Mouse (Mus musculus) spleen, postnatal 4 days (tissue): ENCODE results near the gene Col23a1.

ENCODE experiments used
- DNase-seq, 2 experiments: peaks; one replicate each; pipeline ENCODE4 v3.0.0; 2022; ENCODE audit warnings: low spot score in 2 of 2

The Col23a1 gene

DNA sequence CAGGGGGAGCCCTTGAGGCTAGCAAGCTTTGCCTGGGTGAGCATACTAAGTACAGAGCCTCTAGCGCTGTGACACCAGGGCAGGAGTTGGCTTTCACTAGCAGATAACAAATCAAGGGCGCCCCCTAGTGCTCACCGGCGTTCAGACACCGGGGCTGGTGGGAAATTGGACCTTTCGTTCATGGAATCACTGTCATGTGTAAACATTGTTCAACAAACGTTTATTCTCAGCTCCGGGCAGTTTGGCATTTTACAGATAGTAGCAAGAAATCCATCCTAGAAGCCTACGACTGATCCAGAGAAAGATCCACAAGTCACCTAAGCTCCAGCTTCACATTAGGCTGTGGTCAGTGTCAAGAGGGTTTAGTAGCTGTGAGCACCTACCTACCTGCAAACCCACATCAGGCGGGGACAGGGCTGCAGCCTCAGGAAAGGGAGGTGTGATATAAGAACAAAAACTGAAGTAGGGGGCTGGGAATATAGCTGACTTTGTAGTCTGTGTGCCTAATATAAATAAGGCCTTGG lies 250.1 kb downstream of the Col23a1 start:
- peak; percentile 93 to 99 for DNase-seq

DNA sequence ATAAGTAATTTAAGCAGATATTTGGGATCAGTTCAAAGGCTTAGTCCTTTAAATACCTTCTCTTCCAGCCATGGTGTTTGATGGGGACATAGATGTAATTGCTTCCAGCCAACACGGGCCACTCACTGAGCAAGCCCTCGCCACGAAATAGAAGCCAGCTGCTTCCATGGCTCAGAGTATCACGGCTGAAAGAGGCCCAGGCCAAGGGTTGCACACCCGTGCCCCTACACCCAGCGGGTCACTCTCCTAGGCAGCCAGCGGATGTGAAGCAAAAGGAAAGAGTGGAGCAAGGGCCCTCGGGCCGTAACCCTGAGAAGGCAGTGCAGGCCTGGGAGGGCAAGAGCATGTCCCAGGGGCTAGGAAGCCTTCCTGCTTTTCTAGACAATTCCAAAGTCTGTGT lies 252.7 kb downstream of the Col23a1 start:
- peak in 1 of 2 experiments; percentile 24 for DNase-seq

DNA sequence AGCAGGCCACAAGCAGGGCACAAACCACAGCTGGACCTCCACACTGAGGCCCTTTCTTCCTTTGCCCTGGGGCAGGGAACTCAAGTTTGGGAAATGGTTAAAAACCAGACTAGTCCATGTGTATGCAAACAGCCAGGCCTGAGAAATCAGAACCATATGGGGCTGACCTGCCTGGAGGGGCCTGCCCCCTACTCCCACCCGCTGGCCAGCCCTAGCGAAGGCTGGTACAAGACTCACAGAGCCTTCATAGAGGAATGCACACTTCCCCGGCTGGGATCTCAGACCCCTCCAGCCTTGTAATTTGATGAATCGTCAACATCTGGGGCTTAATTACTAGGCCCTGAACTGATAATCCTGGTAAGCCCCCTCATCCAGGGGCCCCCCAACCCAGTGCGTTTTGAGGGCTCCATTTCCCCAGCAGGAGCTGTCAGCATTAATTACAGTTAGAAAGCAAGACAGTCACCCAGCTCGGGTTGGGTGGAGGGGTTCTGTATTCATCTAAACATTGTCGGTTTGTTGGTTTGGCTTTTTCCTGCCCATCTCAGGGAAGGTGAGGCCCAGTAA lies 253.8 kb downstream of the Col23a1 start:
- DNase-seq: no peak

DNA sequence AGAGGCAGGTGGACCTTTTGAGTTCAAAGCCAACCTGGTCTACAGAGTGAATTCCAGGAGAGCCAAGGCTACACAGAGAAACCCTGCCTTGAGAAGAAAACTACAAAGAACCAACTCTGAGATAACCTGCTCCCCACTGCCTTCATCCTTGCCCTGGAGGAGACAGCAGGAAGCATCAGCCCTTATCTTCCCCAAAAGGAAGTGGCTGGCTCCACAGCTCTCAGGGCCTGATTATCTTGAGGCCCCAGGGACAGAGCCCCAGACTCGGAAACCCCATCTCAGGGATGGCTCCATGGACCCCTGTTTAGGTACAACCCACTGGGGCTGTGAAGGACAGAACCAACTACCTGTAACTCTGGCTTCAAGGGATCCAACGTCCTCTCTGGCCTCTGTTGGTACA lies 254.7 kb downstream of the Col23a1 start:
- DNase-seq: no peak

DNA sequence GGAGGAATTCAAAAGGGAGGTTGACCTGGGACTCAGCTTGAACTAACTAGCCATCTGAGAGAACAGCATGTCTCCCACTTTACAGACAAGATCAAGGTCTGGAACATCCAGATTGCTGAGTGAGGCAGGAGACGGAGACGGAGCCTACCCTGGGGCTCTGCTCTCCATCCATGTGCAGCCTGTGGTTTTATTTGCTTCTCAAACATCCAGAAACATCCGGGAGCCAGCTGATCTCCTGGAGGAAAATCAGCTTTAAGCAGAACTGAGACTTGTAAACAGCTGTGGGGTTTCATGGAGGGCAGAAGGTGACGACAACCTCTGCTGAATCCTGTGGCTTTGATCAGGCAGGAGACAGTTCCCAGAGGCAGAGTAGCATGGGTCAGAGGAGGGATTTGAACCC lies 256.1 kb downstream of the Col23a1 start:
- DNase-seq: no peak

DNA sequence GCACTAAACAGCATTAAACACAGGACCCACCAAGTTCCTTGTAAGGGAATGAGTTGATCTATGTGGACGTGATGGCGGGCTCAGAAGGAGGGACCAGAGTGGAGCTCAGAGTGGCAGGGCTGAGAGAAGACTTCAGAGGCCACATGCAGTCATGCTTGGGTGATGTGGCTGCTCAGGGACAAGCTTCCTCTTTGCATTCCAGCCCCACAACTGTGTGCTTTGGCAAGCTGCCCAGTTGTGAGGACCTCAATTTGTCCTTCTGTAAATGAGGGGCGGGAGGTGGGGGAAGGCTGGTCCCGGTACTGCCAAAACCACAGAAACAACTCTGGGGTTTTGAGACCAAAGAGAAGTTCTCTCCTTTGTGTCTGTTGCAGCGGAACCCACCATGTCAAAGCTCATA lies 261.5 kb downstream of the Col23a1 start:
- no peak for DNase-seq

DNA sequence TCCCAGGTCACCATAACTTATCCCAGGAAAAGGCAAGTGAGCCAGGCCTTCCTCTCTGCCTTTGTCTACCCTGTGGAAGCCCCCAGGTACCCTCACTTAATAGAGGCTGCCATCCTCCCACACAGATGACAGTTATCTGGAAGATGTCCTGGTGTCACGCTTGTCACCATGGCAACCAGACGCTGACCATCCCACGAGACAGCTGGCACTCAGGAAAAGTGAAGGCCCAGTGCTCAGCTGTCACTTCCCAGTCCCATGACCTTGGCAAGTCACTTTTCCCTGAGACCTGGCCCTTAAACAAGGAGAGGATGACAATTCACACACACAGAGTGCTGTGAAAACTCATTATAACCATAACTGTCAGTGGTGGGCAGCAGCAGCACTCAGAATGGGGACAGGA lies 262.4 kb downstream of the Col23a1 start:
- no peak for DNase-seq

DNA sequence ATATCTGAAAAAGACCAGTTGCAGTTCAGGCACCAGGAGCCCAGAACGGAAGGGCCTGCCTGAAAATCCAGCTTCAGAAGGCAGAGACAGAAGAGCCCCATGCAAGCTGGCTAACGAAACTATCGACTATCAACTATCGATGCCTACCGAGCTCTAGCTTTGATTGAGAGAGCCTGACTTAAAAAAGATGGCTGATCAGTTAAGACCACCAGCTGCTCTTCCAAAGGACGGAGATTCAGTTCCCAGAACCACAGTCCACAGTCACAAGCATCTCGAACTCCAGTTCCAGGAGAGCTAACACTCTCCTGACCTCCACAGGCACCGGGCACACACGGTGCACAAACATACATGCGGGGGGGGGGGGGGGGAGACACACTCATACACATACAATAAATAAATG lies 264.9 kb downstream of the Col23a1 start:
- DNase-seq: no peak

DNA sequence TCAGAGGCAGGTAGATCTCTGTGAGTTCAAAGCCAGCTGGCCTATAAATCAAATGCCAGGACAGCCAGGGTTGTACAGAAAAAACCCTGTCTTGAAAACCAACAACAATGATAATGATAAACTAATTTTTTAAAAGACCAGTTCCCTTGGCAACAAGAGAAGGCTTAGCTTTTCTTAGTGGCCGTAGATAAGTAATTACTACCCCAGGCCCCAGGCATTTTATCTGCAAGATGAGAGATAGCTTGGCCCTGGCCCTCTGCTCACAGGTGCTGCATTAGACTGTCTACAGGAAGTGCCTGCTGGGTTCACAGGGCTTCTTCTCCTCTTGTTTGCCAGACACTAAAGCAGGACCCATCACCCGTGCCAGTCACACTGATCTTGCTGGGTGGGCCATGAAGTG lies 265.3 kb downstream of the Col23a1 start:
- no peak for DNase-seq

DNA sequence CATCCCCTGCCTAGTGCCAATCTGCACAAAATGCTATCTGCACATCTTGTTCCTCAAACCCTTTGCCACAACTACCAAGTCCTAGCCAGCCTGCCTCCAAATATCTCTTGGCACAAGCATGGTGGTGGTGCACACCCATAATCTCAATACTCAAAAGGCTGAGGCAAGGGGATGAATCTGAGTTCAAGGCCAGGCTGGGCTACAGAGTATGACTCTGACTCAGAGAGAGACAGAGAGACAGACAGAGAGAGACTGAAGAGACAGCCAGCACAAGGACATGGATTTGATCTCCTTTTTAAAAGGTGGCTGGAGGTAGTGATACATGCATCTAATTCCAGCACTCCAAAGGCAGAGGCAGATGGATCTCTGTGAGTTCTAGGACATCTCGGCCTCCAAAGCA lies 273.6 kb downstream of the Col23a1 start:
- no peak for DNase-seq

DNA sequence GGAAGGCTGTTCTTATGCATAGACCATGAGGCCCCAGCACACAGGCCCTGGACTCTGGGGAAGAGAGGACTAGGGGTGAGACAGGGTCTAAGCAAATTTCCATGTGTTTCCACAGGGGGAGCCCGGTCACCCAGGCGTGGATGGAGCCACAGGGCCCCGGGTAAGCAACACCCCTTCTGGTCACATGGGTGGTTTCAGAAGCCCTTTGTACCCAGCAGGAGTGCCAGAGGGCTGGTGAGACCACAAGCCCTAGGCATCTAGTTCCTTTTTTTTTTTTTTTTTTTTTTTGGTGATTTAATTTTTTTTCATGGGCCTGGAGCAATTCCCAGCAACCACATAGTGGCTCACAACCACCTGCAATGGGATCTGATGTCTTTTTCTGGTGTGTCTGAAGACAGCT lies 275.3 kb downstream of the Col23a1 start:
- DNase-seq: no peak

DNA sequence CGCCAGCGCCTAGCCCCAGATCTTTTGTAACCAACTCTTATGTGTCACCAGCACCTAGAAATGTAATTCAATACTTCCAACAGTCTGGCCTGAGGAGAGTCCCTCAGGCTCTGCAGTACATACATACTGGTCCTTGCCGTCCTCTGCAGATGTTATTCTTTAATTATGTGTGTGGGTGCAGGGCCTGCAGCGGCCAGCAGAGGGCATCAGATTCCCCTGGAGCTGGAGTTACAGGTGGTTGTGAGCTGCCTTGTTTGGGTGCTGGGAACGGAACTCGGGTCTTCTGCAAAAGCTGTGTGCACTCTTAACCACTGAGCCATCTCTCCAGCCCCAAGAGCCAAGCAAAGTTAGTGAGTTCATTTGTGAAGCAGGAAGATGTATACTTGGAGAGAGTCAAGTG lies 276.2 kb downstream of the Col23a1 start:
- DNase-seq: no peak

DNA sequence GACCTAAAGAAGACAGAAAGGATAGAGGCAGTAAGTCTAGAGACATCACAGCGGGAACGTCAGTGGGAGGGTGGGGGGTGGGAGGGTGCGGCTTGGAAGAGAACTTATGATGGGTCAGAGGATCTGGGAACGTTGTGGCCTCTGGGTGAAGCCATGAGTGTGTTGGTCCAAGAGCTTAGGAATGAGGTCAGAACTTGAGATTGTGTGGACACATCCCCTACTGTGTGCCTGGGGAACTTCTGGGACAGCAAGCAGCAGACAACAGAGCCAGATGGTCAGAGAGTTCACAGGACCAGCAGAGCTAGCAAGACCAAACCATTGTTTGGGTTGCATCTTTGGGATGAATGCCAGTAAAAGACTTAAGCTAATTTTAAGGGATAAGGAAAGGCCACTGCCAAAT lies 279.1 kb downstream of the Col23a1 start:
- DNase-seq: no peak

DNA sequence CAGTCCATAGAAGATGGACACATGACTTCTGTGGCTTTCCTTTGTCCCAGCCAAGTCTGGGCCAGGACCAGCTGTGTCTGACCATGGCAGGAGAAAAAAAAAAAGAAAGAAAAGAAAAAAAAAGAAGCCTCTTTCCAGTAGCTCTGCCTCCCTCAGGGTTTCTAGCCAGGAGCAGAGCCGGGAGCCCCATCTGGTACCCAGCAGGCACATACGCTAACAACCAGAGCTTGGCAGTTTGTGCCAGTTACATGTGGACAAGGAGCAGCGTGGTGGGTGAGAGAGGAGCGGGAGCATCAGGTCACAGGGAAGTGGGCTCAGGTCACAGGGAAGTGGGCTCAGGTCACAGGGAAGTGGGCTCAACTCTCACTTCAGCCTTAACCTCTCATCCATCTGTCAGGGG lies 286.7 kb downstream of the Col23a1 start:
- DNase-seq: no peak

DNA sequence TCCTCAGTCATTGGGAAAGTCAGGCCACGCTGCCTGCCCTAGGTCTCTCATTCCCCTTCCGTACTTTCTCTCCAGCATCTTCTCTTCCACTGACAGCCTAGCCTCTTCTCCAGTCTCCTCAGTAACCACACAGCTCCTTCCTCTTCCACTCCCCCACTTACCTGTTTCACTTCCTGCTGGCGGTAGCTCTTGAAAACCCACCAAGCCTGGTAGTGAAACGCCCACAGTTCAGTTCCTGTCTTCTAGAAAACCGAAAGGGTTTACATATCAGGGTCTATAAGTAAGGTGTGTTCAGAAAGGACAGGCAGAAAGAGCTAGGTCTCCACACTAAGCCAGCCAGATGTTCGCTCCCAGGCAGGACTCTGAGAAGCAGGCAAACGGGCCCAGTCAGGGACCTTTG lies 287.9 kb downstream of the Col23a1 start:
- DNase-seq: no peak

DNA sequence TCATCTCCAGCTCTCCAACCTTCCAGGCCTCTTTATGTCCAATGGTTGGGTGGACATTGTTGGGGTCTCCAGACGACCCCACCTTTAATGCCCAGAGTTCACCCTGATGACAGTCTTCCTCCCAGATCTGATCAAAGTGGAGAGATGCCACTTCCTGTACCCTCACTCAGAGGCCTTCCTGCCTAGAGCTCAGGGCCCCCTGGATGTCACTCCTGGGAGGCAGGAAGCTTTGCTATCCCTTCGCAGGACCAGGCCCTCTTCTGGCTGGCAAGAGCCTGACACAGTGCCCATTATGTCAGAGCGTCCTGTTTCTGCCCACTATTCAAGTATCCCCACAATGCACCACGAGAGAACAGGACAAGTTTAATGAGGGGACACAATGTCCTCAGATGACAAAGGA lies 289.3 kb downstream of the Col23a1 start:
- DNase-seq: no peak

DNA sequence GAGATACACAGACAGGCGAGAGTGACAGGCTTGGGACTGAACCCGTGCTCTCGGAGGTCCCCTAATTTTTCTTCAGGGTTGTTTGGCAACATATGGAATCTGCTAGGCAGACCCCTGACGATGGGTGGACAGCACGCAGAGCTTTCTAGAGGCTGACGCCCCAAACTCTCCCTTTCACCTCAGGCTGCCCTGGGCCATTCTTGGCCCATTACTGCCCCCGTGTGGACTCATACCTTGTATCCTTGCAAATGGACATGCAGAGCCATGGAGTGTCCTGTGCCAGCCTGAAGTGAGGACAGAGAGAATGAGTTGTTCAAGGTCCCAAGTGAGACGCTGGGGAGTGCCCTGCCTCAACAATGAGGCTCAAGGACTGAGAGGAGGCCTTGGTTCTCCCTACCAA lies 293.0 kb downstream of the Col23a1 start:
- peak; percentile 79 to 91 for DNase-seq

DNA sequence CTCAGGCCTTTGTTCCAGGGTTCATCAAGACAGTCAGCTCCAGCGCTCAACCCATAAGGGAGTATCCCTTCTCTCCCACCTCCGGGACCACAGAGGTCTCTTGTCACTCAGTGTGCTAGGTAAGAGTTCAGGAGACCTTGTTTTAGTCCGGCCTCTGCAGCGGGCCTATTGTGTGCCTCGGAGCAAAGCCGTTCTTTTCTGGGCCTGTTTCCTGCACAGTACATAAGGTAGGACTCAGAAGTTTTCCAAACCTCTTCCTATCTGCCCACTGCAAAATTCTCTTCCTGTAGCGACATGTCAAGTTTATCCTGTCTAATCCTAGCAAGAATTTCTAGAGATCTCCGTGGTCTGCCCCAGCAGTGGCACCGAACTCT lies 294.3 kb downstream of the Col23a1 start:
- DNase-seq: peak in 1 of 2 experiments; percentile 72

DNA sequence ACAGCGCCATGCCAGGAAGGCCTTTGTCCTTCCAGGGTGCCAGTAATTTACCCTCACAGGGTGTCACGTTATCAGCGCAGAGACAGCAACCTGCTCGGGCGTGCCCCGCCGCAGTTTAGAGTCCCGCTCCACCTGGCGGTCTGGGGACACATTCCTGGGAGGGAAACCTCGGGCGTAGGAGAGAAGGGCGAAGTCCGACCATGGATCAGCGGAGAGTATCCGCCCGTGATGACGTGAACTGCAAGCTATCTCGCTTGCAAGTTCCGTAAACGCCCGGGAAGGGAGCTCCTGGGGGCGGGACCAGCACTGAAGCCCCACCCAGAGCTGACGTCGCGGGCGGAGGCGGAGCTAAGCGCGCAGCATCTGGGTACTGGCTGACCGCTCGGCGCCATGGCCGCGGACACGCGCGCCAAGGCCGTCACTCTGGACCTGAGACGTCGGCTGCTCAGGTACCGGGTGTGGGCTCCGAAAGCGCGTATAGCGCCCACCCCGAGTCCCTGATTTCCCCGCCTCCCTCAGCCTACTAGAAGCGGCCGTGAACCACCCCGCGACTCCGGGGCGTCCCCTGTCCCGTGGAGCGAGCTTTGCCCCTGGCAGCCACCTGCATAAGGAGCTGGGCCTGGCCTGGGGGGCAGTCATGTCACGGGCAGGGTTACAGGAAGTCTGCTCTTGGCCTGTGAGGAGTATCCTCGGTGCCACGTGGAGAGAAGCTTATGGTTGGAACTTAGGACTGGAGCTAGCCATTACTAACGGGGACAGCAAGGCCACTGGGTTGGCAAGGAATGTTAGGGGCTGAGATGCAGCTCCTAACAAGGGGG lies 294.9 kb downstream of the Col23a1 start, which contains the start of gene Phykpl:
Gene Phykpl (plus strand): TSS at position 327 of the 818 bp plus-strand sequence.
- DNase-seq: peak; percentile 97 to 98

DNA sequence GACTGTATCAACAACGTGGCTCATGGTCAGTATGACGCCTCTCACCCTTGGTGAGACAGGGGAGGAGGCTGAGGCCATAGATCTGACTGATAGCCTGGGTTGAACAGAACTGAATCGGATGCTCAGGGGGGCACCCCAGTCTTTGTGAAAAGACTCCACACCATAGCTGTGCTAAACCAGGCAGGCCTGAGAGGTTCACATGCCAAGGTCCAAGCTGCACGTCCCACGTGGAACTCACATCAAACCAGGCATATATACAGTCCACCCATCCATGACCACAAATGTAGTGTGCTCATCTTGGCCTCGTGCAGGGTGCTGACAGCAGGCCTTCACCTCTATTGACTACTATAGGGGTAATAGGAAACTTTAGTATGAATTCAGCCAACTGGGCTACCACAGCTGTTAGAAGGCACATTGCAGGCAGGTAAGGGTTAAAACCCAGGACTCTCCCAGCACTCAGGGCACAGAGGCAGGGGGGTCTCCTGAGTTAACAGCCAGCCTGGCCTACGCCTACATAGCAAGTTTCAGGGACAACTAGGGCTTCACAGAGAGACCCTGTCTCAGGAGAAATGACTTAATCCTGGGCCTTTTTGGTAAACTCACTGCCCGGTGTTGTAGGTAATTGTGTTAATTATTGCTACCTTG lies 296.0 kb downstream of the Col23a1 start:
- DNase-seq: no peak

DNA sequence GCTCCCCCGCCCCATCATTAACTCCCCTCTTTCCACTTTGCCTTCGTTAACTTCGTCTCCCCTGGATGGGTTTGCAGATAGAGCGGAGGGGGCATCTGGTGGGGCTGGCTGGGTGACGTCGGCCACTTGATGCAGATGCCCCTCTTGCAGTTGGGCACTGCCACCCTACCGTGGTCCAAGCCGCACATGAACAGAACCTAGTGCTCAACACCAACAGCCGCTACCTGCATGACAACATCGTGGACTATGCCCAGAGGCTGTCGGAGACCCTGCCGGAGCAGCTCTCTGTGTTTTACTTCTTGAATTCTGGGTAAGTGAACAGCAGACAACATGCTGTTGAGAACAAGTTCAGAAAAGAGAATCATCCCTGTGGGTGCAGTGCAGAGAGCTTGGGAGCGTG lies 296.7 kb downstream of the Col23a1 start:
- no peak for DNase-seq

DNA sequence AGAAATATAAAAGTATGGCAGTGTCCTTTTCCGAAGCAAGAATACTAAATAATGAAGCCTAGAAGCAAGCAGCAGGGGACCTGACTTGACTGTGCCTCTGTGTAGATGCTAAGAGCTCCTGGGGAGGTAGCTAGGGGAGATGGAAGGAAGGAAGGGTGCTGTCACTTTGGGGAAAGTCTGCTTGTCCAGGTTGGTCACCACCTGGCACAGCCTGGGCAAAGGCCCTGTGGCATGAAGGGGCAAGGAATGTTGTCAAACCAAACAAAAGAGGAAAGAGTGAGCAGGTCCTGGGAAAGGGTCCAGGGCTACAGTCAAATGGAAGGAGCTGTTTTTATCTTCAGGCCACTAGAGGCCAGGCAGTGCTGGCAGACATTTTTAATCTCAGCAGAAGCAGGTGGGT lies 297.3 kb downstream of the Col23a1 start:
- DNase-seq: no peak

DNA sequence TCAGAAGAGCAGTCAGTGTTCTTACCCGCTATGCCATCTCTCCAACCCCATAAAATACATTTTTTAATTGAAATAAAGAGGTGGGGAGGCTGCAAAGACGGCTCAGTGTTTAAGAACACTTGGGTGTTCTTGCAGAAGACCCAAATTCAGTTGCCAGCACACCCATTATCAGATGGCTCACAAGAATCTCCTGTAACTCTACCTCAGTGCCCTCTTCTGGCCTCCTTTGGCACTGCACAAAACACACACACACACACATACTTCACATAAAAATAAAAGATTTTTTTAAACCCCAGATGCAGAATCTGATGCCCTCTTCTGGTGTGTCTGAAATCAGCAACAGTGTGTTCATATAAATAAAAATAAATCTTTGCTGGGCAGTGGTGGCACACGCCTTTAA lies 299.1 kb downstream of the Col23a1 start:
- no peak for DNase-seq
